Mouse (Mus musculus): Measurements from ENCODE around the gene Plekhh3. TPM values are rescaled to one million over a fixed set of nuclear protein-coding genes. Genes with fewer than 3 reads are reported as not detected.
A peak's percentile ranks its signal among the peaks of the same experiment; 100 is the strongest.

Gene Plekhh3
- total RNA-seq, 1 experiment = 3.4 TPM

DNA sequence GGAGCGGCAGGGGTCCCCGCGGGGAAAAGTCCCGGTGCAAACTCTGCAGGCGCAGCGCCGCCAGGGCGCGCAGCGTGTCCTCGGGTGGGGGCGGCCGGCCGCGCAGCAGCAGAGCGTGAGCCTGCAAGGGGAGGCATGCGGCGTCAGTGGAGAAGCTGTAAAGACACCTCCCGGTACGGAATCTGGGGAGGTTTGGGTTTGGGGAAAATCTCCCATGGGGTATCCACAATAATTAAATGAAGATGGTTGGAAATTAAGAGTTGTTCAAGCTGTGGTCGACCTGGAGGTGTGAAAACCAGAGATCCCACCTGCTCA lies 6.8 kb downstream of the Plekhh3 start:
- in situ Hi-C loops (cut with MboI; ENCODE audit: low sequenced_read_pairs in 2 of 2, unreplicated experiment in 2 of 2) = no loop called here
- peak overlapping the region; percentile 43 to 46; a peak in 3 of 4 replicates for H3K4me3 ChIP-seq (ENCODE audit: insufficient read depth in 1 of 2, low read depth in 1 of 2, low read length in 2 of 2, poor library complexity in 1 of 2, severe bottlenecking in 1 of 2)
- no peaks in the 10 kb centered on the region for H3K9me3 ChIP-seq (ENCODE audit: control insufficient read depth, insufficient read depth, low read depth, low read length)
- no peak overlapping the region for H3K27ac ChIP-seq (ENCODE audit: insufficient read depth, low read depth, low read length, poor library complexity, severe bottlenecking)
- no peak for TF ChIP-seq MAFK (IDR thresholded peaks at IDR 0.05; ENCODE audit: insufficient read depth, low read depth, low read length)
- no peak for TF ChIP-seq ZC3H11A (IDR thresholded peaks at IDR 0.05; ENCODE audit: borderline replicate concordance, low read depth, low read length)
- TF ChIP-seq ZNF384 (IDR thresholded peaks at IDR 0.05; ENCODE audit: low read depth, low read length) = no peak
- TF ChIP-seq HCFC1 (IDR thresholded peaks at IDR 0.05; ENCODE audit: borderline replicate concordance, insufficient read depth, low read length) = no peak
- TF ChIP-seq CHD2 (IDR thresholded peaks at IDR 0.05; ENCODE audit: low read depth, low read length) = no peak
- peaks cover 2% of the 10 kb centered on the region; the same call in 1 of the 2 replicates for H3K36me3 ChIP-seq (ENCODE audit: control insufficient read depth, insufficient read depth, low read length, poor library complexity, severe bottlenecking)
- no peak for DNase-seq (ENCODE audit: low read depth, low spot score)
- peaks cover 0 to 10% of the 10 kb centered on the region in 2 experiments; a peak in 2 of 4 replicates for H3K4me1 ChIP-seq (ENCODE audit: control insufficient read depth in 2 of 2, insufficient read depth in 2 of 2, low read length in 2 of 2, poor library complexity in 1 of 2)
- H3K9ac ChIP-seq (ENCODE audit: insufficient read depth, low read depth, low read length, poor library complexity, severe bottlenecking) = no peak overlapping the region

- in situ Hi-C loops (cut with MboI; ENCODE audit: low sequenced_read_pairs in 2 of 2, unreplicated experiment in 2 of 2) = no loop called here
- Histone ChIP-seq H3K4me1 (ENCODE audit: control insufficient read depth in 2 of 2, insufficient read depth in 2 of 2, low read length in 2 of 2, poor library complexity in 1 of 2) (peaks cover 0 to 10% of the 10 kb centered on the region in 2 experiments; a peak in 2 of 4 replicates), H3K9me3 (ENCODE audit: control insufficient read depth, insufficient read depth, low read depth, low read length) (no peaks in the 10 kb centered on the region), H3K27ac (ENCODE audit: insufficient read depth, low read depth, low read length, poor library complexity, severe bottlenecking) (no peak overlapping the region), H3K9ac (ENCODE audit: insufficient read depth, low read depth, low read length, poor library complexity, severe bottlenecking) (no peak overlapping the region), H3K36me3 (ENCODE audit: control insufficient read depth, insufficient read depth, low read length, poor library complexity, severe bottlenecking) (peaks cover 2% of the 10 kb centered on the region; the same call in 1 of the 2 replicates), H3K4me3 (ENCODE audit: insufficient read depth in 1 of 2, low read depth in 1 of 2, low read length in 2 of 2, poor library complexity in 1 of 2, severe bottlenecking in 1 of 2) (peak overlapping the region; percentile 43 to 46; a peak in 3 of 4 replicates)
- no peak for DNase-seq (ENCODE audit: low read depth, low spot score)
- no peak for TF ChIP-seq ZC3H11A (IDR thresholded peaks at IDR 0.05; ENCODE audit: borderline replicate concordance, low read depth, low read length)
- TF ChIP-seq CHD2 (IDR thresholded peaks at IDR 0.05; ENCODE audit: low read depth, low read length) = no peak
- no peak for TF ChIP-seq MAFK (IDR thresholded peaks at IDR 0.05; ENCODE audit: insufficient read depth, low read depth, low read length)
- TF ChIP-seq ZNF384 (IDR thresholded peaks at IDR 0.05; ENCODE audit: low read depth, low read length) = no peak
- TF ChIP-seq HCFC1 (IDR thresholded peaks at IDR 0.05; ENCODE audit: borderline replicate concordance, insufficient read depth, low read length) = no peak
Measured at GRCm38 (mm10) chr11:101163476-101164350, 7.4 kb downstream of the Plekhh3 start.

- Histone ChIP-seq H3K4me3 (ENCODE audit: insufficient read depth in 1 of 2, low read depth in 1 of 2, low read length in 2 of 2, poor library complexity in 1 of 2, severe bottlenecking in 1 of 2) (no peak overlapping the region), H3K9ac (ENCODE audit: insufficient read depth, low read depth, low read length, poor library complexity, severe bottlenecking) (no peak overlapping the region), H3K9me3 (ENCODE audit: control insufficient read depth, insufficient read depth, low read depth, low read length) (no peaks in the 10 kb centered on the region), H3K27ac (ENCODE audit: insufficient read depth, low read depth, low read length, poor library complexity, severe bottlenecking) (no peak overlapping the region), H3K36me3 (ENCODE audit: control insufficient read depth, insufficient read depth, low read length, poor library complexity, severe bottlenecking) (peaks cover 2% of the 10 kb centered on the region; the same call in 1 of the 2 replicates), H3K4me1 (ENCODE audit: control insufficient read depth in 2 of 2, insufficient read depth in 2 of 2, low read length in 2 of 2, poor library complexity in 1 of 2) (peaks cover 0 to 10% of the 10 kb centered on the region in 2 experiments; a peak in 2 of 4 replicates)
- no peak for DNase-seq (ENCODE audit: low read depth, low spot score)
- no peak for TF ChIP-seq ZC3H11A (IDR thresholded peaks at IDR 0.05; ENCODE audit: borderline replicate concordance, low read depth, low read length)
- in situ Hi-C loops (cut with MboI; ENCODE audit: low sequenced_read_pairs in 2 of 2, unreplicated experiment in 2 of 2) = no loop called here
Measured at GRCm38 (mm10) chr11:101162772-101163171, 8.4 kb downstream of the Plekhh3 start.

DNA sequence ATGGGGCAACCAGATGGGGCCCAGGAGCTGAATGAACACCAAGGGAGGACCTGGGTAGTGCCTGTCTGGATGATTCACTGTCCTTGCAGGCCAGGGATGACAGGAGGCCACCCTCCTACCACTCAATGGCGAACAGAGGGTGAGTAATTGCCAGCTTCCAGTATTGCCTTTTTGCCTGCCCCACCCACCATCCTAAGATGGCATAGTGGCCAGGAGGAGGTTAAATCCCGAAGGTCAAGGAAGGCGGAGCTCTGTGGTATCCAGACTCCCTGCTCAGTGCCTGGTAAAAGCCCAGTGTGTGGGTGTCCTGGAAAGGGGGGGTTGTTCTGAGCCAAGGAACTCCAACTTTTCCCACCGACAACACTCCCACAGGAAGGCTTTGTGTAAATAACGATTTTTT lies 8.8 kb downstream of the Plekhh3 start:
- no peak overlapping the region for H3K4me3 ChIP-seq (ENCODE audit: insufficient read depth in 1 of 2, low read depth in 1 of 2, low read length in 2 of 2, poor library complexity in 1 of 2, severe bottlenecking in 1 of 2)
- DNase-seq (ENCODE audit: low read depth, low spot score) = no peak
- peaks cover 0 to 10% of the 10 kb centered on the region in 2 experiments; a peak in 2 of 4 replicates for H3K4me1 ChIP-seq (ENCODE audit: control insufficient read depth in 2 of 2, insufficient read depth in 2 of 2, low read length in 2 of 2, poor library complexity in 1 of 2)
- TF ChIP-seq HCFC1 (IDR thresholded peaks at IDR 0.05; ENCODE audit: borderline replicate concordance, insufficient read depth, low read length) (no peak), CHD2 (IDR thresholded peaks at IDR 0.05; ENCODE audit: low read depth, low read length) (no peak), ZNF384 (IDR thresholded peaks at IDR 0.05; ENCODE audit: low read depth, low read length) (no peak), ZC3H11A (IDR thresholded peaks at IDR 0.05; ENCODE audit: borderline replicate concordance, low read depth, low read length) (no peak), MAFK (IDR thresholded peaks at IDR 0.05; ENCODE audit: insufficient read depth, low read depth, low read length) (no peak)
- no peak overlapping the region for H3K9ac ChIP-seq (ENCODE audit: insufficient read depth, low read depth, low read length, poor library complexity, severe bottlenecking)
- no peaks in the 10 kb centered on the region for H3K9me3 ChIP-seq (ENCODE audit: control insufficient read depth, insufficient read depth, low read depth, low read length)
- H3K27ac ChIP-seq (ENCODE audit: insufficient read depth, low read depth, low read length, poor library complexity, severe bottlenecking) = no peak overlapping the region
- in situ Hi-C loops (cut with MboI; ENCODE audit: low sequenced_read_pairs in 2 of 2, unreplicated experiment in 2 of 2) = no loop called here
- peaks cover 1% of the 10 kb centered on the region; the same call in 1 of the 2 replicates for H3K36me3 ChIP-seq (ENCODE audit: control insufficient read depth, insufficient read depth, low read length, poor library complexity, severe bottlenecking)

Measured in ES-E14 (cell line).